Mouse (Mus musculus): ENCODE data around the gene Ufc1. TPM values are rescaled to one million over a fixed set of nuclear protein-coding genes. Genes with fewer than 3 reads are reported as not detected.
A peak's percentile ranks its signal among the peaks of the same experiment; 100 is the strongest.

The Ufc1 gene
- polyA plus RNA-seq, 1 experiment from 2014 or later: 136 TPM

DNA sequence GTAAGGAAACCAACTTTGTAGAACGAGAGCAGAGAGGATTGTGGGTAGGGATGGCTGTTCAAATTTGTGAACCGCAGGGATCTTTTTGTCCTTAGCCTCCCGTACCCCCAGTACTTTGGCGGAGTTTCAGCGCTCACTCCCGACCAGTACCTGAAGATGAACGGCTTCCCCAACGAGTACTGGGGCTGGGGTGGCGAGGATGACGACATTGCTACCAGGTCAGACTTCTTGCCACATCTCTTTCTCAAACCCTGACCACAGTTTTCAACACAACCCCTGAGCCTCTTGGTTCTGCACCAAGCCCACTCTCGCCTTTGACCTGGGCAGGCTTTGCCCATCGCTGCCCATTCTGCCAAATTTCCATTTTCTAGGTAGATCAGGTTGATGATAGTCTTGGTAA lies 20.7 kb downstream of the Ufc1 start:
- H3K4me2 ChIP-seq (ENCODE audit: low read length): no peak overlapping the region
- no peak overlapping the region for H3K9ac ChIP-seq (ENCODE audit: low read depth, low read length)
- TF ChIP-seq CTCF (IDR thresholded peaks at IDR 0.05; ENCODE audit: low read depth): no peak
- no peaks in the 10 kb centered on the region for H3K27me3 ChIP-seq (ENCODE audit: insufficient read depth, low read length)
- no peak for DNase-seq (ENCODE audit: low spot score)
- no peaks in the 10 kb centered on the region for H3K9me3 ChIP-seq (replicated peaks; ENCODE audit: low read length)
- ATAC-seq (replicated peaks; ENCODE audit: low FRiP score, low read depth): no peak
- peaks cover 12% of the 10 kb centered on the region; the same call in 1 of the 2 replicates for H3K4me1 ChIP-seq (replicated peaks; ENCODE audit: insufficient read depth, low read length)
- peaks cover 47% of the 10 kb centered on the region for H3K36me3 ChIP-seq (ENCODE audit: insufficient read depth, low read length)
- no peak overlapping the region for H3K27ac ChIP-seq
- H3K4me3 ChIP-seq (replicated peaks; ENCODE audit: low read depth, low read length): no peak overlapping the region
- WGBS: 88% methylated on average over 12 of the region's 12 CpGs

DNA sequence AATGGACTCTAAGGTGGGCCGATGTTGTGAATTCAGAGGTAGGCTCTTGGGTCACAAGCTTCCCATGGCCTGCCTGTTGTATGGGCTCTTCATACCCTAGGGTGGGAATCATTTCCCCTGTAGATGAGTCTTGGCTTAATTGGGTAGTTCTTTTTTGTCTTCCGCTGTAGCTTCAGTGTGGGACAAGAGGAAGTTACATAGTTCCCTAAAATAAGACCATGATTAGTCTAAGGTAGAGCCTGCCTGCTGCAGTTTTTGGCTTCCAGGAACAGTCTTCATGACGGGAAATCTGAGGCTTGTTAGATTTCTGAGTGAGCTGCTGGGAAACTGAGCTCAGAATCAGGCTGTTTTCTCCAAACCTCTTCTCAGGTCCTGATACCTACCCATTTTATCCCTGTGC lies 22.7 kb downstream of the Ufc1 start:
- Histone ChIP-seq H3K9me3 (replicated peaks; ENCODE audit: low read length) (no peaks in the 10 kb centered on the region), H3K27ac (no peak overlapping the region), H3K9ac (ENCODE audit: low read depth, low read length) (no peak overlapping the region), H3K27me3 (ENCODE audit: insufficient read depth, low read length) (no peaks in the 10 kb centered on the region), H3K4me2 (ENCODE audit: low read length) (no peak overlapping the region), H3K4me3 (replicated peaks; ENCODE audit: low read depth, low read length) (no peak overlapping the region), H3K36me3 (ENCODE audit: insufficient read depth, low read length) (peaks cover 35% of the 10 kb centered on the region), H3K4me1 (replicated peaks; ENCODE audit: insufficient read depth, low read length) (peaks cover 12% of the 10 kb centered on the region; the same call in 1 of the 2 replicates)
- WGBS: 88% methylated on average over 3 of the region's 3 CpGs
- ATAC-seq (replicated peaks; ENCODE audit: low FRiP score, low read depth) (no peak), DNase-seq (ENCODE audit: low spot score) (no peak)
- TF ChIP-seq CTCF (IDR thresholded peaks at IDR 0.05; ENCODE audit: low read depth): no peak

DNA sequence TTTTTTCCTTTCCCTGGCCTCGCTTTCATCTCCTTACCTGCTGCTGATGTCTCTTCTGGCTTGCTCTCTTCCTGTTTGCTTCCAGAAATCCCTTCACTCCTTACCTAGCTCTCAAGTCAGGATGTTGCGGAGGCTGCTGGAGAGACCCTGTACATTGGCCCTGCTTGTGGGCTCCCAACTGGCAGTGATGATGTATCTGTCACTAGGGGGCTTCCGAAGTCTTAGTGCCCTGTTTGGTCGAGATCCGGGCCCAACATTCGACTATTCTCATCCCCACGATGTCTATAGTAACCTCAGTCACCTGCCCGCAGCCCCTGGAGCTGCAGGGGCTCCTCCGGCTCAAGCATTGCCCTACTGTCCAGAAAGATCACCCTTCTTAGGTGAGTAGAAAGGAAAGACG lies 23.2 kb downstream of the Ufc1 start:
- H3K4me2 ChIP-seq (ENCODE audit: low read length): peak overlapping the region; percentile 83
- H3K4me3 ChIP-seq (replicated peaks; ENCODE audit: low read depth, low read length): 0 out of 2 replicates have a peak overlapping the region, but pooled peaks have one; percentile 64
- peaks cover 12% of the 10 kb centered on the region; the same call in 1 of the 2 replicates for H3K4me1 ChIP-seq (replicated peaks; ENCODE audit: insufficient read depth, low read length)
- TF ChIP-seq CTCF (IDR thresholded peaks at IDR 0.05; ENCODE audit: low read depth): no peak
- DNase-seq (ENCODE audit: low spot score) (no peak), ATAC-seq (replicated peaks; ENCODE audit: low FRiP score, low read depth) (no peak)
- H3K9me3 ChIP-seq (replicated peaks; ENCODE audit: low read length): no peaks in the 10 kb centered on the region
- H3K27me3 ChIP-seq (ENCODE audit: insufficient read depth, low read length): no peaks in the 10 kb centered on the region
- 68% methylated on average over 10 of the region's 10 CpGs for WGBS
- H3K9ac ChIP-seq (ENCODE audit: low read depth, low read length): 0 out of 2 replicates have a peak overlapping the region, but pooled peaks have one; percentile 64
- peak overlapping the region; percentile 63; the same call in 1 of the 2 replicates for H3K27ac ChIP-seq
- peaks cover 30% of the 10 kb centered on the region for H3K36me3 ChIP-seq (ENCODE audit: insufficient read depth, low read length)

DNA sequence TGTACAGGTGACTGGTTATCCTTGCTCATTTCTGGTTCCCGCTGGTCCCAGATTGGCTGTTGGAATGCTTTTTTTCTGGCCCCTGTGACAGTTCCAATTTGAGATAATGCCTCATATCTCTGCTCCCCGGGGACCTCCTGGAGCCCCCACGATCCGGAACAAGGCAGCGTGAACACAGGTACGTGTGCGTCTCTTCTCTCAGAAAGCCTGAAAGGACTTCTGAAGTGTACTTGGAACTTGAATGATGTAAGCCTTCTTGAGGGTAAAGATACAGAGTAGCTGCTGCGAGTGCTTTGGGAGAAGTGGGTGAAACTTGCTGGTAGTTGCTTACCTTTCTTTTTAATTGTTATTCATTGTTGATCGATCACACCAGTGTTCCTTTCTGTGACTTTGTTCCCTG lies 23.6 kb downstream of the Ufc1 start:
- WGBS: 38% methylated on average over 9 of the region's 9 CpGs

DNA sequence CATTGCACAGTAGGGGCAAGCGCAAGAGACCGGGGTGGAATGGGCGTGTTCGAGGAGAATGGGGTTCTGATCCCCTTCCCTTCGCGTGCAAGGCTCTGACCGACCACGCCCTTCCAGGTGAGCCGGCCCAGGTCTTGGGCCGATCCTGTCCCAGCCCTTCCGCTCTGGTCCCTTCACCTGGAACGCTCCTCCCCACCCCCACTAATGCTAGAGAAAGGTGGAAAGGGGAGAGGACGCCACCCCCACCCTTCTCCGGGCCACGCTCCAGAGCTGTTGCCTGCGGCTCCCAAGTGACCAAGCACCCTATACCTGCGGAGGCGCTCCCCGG lies 24.3 kb downstream of the Ufc1 start:
- H3K27ac ChIP-seq: peak overlapping the region; percentile 63
- H3K27me3 ChIP-seq (ENCODE audit: insufficient read depth, low read length): no peaks in the 10 kb centered on the region
- peaks cover 12% of the 10 kb centered on the region; the same call in 1 of the 2 replicates for H3K4me1 ChIP-seq (replicated peaks; ENCODE audit: insufficient read depth, low read length)
- H3K4me2 ChIP-seq (ENCODE audit: low read length): peak overlapping the region; percentile 83
- H3K9ac ChIP-seq (ENCODE audit: low read depth, low read length): peak overlapping the region; percentile 64
- H3K9me3 ChIP-seq (replicated peaks; ENCODE audit: low read length): no peaks in the 10 kb centered on the region
- DNase-seq (ENCODE audit: low spot score) (peak; percentile 56), ATAC-seq (replicated peaks; ENCODE audit: low FRiP score, low read depth) (peak; percentile 89)
- peak overlapping the region; percentile 64 for H3K4me3 ChIP-seq (replicated peaks; ENCODE audit: low read depth, low read length)
- TF ChIP-seq CTCF (IDR thresholded peaks at IDR 0.05; ENCODE audit: low read depth): no peak
- under 1% methylated on average over 19 of the region's 19 CpGs for WGBS
- H3K36me3 ChIP-seq (ENCODE audit: insufficient read depth, low read length): peaks cover 20% of the 10 kb centered on the region

More for the DNA sequence above, 23.6 kb downstream of the Ufc1 start:
- DNase-seq (ENCODE audit: low spot score) (no peak), ATAC-seq (replicated peaks; ENCODE audit: low FRiP score, low read depth) (no peak)
- Histone ChIP-seq H3K36me3 (ENCODE audit: insufficient read depth, low read length) (peaks cover 26% of the 10 kb centered on the region), H3K9me3 (replicated peaks; ENCODE audit: low read length) (no peaks in the 10 kb centered on the region), H3K9ac (ENCODE audit: low read depth, low read length) (peak overlapping the region; percentile 64; the same call in 1 of the 2 replicates), H3K4me3 (replicated peaks; ENCODE audit: low read depth, low read length) (peak overlapping the region; percentile 64), H3K4me1 (replicated peaks; ENCODE audit: insufficient read depth, low read length) (peaks cover 12% of the 10 kb centered on the region; the same call in 1 of the 2 replicates), H3K27ac (peak overlapping the region; percentile 63), H3K27me3 (ENCODE audit: insufficient read depth, low read length) (no peaks in the 10 kb centered on the region), H3K4me2 (ENCODE audit: low read length) (peak overlapping the region; percentile 83)
- TF ChIP-seq CTCF (IDR thresholded peaks at IDR 0.05; ENCODE audit: low read depth): no peak

DNA sequence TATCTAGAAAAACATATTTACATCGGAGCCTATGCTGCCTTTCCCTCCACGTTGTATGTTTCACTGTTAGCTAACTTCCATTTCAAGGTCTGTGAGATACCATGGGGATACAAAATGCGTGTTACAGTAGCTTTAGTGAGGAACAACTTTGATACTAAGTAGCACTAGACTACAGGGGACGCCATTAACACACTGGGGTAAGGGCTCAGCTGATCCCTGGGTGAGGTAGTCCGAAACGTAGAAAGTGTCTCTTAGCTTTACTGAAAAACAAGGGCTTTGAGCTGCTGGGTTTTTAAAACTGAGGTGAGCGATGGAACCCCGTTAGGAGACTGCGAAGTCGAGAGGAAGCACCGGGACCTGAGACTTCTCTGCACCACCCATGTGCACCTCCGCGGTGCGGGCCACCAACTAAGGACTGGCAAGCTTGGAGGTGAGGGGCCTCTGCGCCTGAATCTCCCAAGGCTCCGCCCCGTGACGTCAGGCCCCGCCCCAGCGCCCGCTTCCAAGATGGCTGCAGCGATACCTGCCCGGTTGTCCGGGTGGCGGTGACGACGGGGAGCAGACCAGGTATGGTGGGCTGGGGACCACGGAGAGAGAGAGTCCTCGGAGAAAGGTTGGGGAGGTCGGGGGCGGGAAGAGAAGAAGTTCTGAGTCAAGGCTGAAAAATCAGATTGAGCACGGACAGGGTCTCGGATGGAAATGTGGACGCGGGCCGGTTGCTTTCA lies 24.8 kb downstream of the Ufc1 start, which contains the start of gene B4galt3:
B4galt3 (plus strand) TSS at position 481 of the 725 bp plus-strand sequence.
- DNase-seq (ENCODE audit: low spot score): peak; percentile 93
- peaks cover 12% of the 10 kb centered on the region; the same call in 1 of the 2 replicates for H3K4me1 ChIP-seq (replicated peaks; ENCODE audit: insufficient read depth, low read length)
- peak within 1 kb of the TSS; percentile 64 for H3K4me3 ChIP-seq (replicated peaks; ENCODE audit: low read depth, low read length)
- no peak for TF ChIP-seq CTCF (IDR thresholded peaks at IDR 0.05; ENCODE audit: low read depth)
- peak within 1 kb of the TSS; percentile 64 for H3K9ac ChIP-seq (ENCODE audit: low read depth, low read length)
- H3K9me3 ChIP-seq (replicated peaks; ENCODE audit: low read length): no peaks in the 10 kb centered on the region
- H3K27ac ChIP-seq: peak within 1 kb of the TSS; percentile 63
- peak; percentile 95 for ATAC-seq (replicated peaks; ENCODE audit: low FRiP score, low read depth)
- H3K36me3 ChIP-seq (ENCODE audit: insufficient read depth, low read length): peaks cover 15% of the 10 kb centered on the region
- H3K27me3 ChIP-seq (ENCODE audit: insufficient read depth, low read length): no peaks in the 10 kb centered on the region
- H3K4me2 ChIP-seq (ENCODE audit: low read length): peak within 1 kb of the TSS; percentile 83
- WGBS: 3% methylated on average over 36 of the region's 36 CpGs

Measured in kidney, postnatal 0 days (tissue).